Mouse (Mus musculus) frontal cortex, adult (tissue): ENCODE results near the gene Tmem106a.
"Not testable (repeated sequence)": the region's sequence is repeated elsewhere in the genome, so short reads cannot be mapped to it uniquely, and the experiment has no call there.

Experiments used
- ATAC-seq: cut with Nextera tagmentation; 2 replicates; pipeline ENCODE4 v1.9.2; 2017; ENCODE audit warnings: mild to moderate bottlenecking, moderate library complexity, mixed read lengths; ENCODE audit not compliant: low TSS enrichment

The Tmem106a gene

GRCm38 (mm10) chr11:101599156-101599555 is 17.1 kb downstream of the Tmem106a start, which contains the start of gene Gm11634:
Gene Gm11634, minus strand, starts transcription at chr11:101599256.
- no peak for ATAC-seq

- ATAC-seq = no peak
Observed at GRCm38 (mm10) chr11:101602491-101602890, 20.4 kb downstream of the Tmem106a start.

GRCm38 (mm10) chr11:101604116-101604515 is 22.1 kb downstream of the Tmem106a start:
- ATAC-seq = no peak

GRCm38 (mm10) chr11:101604531-101605453 is 22.8 kb downstream of the Tmem106a start:
- ATAC-seq = not testable (repeated sequence)

- not testable (repeated sequence) for ATAC-seq
Observed at GRCm38 (mm10) chr11:101607134-101607533, 25.1 kb downstream of the Tmem106a start.

GRCm38 (mm10) chr11:101610445-101610844 is 28.4 kb downstream of the Tmem106a start:
- no peak for ATAC-seq

- no peak for ATAC-seq
Observed at GRCm38 (mm10) chr11:101613596-101613995, 31.6 kb downstream of the Tmem106a start.

GRCm38 (mm10) chr11:101614116-101614515 is 32.1 kb downstream of the Tmem106a start:
- no peak for ATAC-seq

- ATAC-seq = no peak
Observed at GRCm38 (mm10) chr11:101615380-101615779, 33.3 kb downstream of the Tmem106a start.

GRCm38 (mm10) chr11:101616104-101616503 is 34.1 kb downstream of the Tmem106a start:
- ATAC-seq = no peak

GRCm38 (mm10) chr11:101616948-101617767 is 35.1 kb downstream of the Tmem106a start:
- no peak for ATAC-seq

GRCm38 (mm10) chr11:101617849-101618248 is 35.8 kb downstream of the Tmem106a start:
- no peak for ATAC-seq

- ATAC-seq = no peak
Observed at GRCm38 (mm10) chr11:101618596-101618995, 36.6 kb downstream of the Tmem106a start.

GRCm38 (mm10) chr11:101620022-101620655 is 38.1 kb downstream of the Tmem106a start:
- ATAC-seq = not testable (repeated sequence)

GRCm38 (mm10) chr11:101626649-101626994 is 44.6 kb downstream of the Tmem106a start:
- ATAC-seq = no peak

- peak; percentile 84 for ATAC-seq
Observed at GRCm38 (mm10) chr11:101626995-101627856, 45.2 kb downstream of the Tmem106a start, which contains the start of gene Rdm1. Gene Rdm1, plus strand, starts transcription at chr11:101627195.

GRCm38 (mm10) chr11:101627857-101628559 is 46.0 kb downstream of the Tmem106a start:
- peak; percentile 69 for ATAC-seq

- not testable (repeated sequence) for ATAC-seq
Observed at GRCm38 (mm10) chr11:101628733-101629417, 46.8 kb downstream of the Tmem106a start.

GRCm38 (mm10) chr11:101635660-101636059 is 53.6 kb downstream of the Tmem106a start:
- ATAC-seq = no peak

- no peak for ATAC-seq
Observed at GRCm38 (mm10) chr11:101639761-101640160, 57.7 kb downstream of the Tmem106a start.
